Mouse (Mus musculus) regulatory T cell (primary cell): Measurements from ENCODE around the gene Clybl.

ENCODE experiments used
- in situ Hi-C: fragments of 300-600 bp; cut with MboI, MseI; formaldehyde crosslinking; loops from one replicate; pipeline ENCODE4 v1.15.1; 2025; ENCODE audit warnings: high pct_unique_total_duplicates

Clybl gene

GRCm38 (mm10) chr14:122246919-122247859 lies 65.7 kb downstream of the Clybl start:
- in situ Hi-C loops, result no loop called here

GRCm38 (mm10) chr14:122249123-122249522 lies 67.6 kb downstream of the Clybl start:
- in situ Hi-C loops, result no loop called here

DNA sequence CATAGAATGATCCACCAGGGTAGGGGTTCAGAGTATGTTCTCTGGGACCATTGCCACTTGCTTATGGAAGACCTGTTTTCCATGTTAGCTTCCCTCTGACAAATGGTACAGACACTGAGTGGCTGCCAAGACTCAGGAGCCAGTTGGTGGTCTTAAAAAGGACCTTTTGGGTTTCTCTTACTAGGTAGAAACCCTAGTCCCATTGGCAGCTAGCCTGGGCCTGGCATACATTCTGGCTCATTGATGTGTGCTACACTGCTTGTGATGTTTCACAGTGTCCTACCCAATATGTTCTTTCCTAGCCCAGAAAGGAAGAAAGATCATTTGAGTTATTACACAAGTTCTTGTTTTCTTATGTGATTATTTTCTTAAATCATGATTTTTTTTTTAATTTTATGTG lies 69.8 kb downstream of the Clybl start:
- in situ Hi-C loops, result no loop called here

GRCm38 (mm10) chr14:122255562-122256260 lies 74.2 kb downstream of the Clybl start:
- in situ Hi-C loops, result no loop called here

- in situ Hi-C loops, result no loop called here
Observed at GRCm38 (mm10) chr14:122256261-122256634, 74.7 kb downstream of the Clybl start.

- in situ Hi-C loops, result no loop called here
Observed at GRCm38 (mm10) chr14:122258297-122258696, 76.8 kb downstream of the Clybl start.

DNA sequence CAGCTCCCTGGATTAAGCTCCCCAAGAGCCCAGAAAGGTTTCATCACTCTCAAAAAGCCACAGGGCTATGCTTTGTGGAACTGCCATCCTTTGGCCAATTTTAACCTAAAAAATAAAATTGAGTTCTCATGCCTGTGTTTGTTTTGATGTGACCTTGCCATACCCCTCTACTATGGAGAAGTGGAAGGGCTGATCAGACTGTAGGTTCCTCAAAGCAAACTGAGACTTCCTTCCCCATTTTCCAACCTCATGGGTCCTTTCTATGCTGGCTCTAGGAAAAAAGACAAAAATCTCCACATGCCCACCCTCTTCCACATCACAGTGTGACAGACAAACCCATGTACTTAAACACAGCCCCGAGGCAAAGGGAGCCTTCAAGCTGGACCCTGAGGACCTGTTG lies 79.7 kb downstream of the Clybl start:
- in situ Hi-C loops, result no loop called here

DNA sequence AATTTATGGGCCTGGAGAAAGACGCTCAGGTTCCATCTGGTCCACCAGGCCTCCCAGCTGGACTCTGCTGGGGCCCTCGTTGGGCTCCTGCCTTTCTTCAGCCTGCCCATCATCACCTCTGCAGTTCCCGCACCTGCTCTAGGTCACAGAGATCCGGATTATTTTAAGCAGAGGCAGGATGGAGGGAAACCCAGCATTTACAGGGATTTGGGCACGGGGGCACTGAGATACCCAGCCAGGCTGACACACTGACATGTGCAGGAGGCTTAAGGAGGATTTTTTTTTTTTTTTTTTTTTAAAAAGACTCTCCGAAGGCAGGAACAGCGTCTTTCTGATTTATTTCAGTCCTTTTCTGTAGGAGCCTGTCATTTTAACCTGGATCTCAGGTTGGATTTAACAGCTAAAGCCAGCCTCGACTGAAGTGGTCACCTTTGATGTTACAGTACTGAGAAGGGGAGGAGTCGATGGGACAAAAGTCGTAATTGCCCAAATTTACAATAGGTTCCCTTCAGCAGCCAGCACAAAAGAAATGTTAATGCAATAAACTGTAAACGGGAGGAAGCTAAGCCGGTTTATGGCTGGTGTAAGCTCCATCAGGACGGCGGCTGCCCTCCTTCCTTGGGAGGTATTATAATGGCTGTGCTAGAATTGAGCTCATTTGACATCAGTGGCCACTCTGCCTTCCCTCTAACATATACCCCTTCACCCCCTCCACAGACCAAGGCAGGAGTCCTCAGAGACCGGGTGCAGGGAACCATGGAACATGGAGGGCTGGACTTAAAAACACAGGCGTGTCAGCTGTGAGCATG lies 81.6 kb downstream of the Clybl start:
- in situ Hi-C loops, result no loop called here

DNA sequence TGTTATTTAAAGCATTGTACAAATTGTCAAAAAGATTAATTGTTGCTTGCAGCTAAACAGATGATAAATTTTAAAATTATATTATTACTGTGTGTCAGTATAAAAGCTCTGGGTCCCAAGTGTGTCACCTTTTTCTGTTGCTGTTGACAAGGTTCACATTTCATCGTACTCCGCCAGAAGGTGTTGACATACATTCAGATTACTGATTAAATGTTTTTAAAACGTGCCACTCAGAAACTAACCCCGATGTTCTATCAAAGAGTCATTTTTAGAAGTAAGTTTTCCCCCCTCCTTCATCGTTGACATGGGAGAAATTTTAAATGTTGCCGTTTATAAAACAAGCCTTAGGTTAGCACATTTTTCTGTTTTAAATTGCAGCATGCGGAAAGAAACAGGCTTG lies 83.7 kb downstream of the Clybl start:
- in situ Hi-C loops, result no loop called here

- in situ Hi-C loops, result no loop called here
Observed at GRCm38 (mm10) chr14:122267590-122267989, 86.1 kb downstream of the Clybl start.

GRCm38 (mm10) chr14:122271104-122271746 lies 89.7 kb downstream of the Clybl start:
- in situ Hi-C loops, result no loop called here

GRCm38 (mm10) chr14:122277142-122277541 lies 95.6 kb downstream of the Clybl start:
- in situ Hi-C loops, result no loop called here

DNA sequence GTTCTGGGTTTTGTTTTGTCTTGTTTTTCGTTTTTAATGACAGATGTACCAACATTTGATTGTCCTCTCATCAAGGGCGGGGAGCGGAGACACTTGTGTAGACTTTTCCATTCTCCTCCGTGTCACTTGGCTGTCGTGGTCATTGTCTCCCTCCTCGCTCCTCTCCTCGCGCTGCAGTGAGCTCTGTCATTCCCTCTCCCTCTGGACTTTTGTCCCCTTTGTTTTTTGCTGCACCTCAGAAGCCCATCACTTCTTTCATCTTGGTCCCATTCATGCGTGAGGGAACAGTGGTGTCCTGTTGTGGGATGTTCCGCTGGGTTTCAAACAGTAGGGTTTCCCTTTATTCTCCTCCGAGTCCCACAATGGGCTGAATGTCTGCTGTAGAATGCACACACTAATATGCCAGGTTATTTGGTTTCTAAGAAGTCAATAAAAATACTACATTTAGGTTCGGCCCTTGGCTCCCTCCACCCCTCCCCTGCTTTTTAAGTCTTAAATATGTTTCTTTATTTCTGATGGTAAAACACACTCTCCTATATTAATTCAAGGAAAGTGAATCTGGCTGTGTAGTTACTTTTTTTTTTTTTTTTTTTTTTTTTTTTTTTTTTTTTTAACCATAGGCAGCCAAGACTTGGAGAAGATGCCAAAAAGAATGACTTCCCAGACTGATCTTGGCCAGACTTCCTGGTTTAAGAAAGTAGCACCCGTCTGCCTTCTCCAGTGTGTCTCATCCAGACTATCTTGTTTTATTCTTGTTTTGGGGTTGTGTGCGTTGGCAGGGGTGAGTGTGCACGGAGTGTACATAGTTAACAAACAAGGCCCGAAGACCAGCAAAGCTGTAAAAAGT lies 98.2 kb downstream of the Clybl start:
- in situ Hi-C loops, result no loop called here

- in situ Hi-C loops, result no loop called here
Observed at GRCm38 (mm10) chr14:122280309-122281071, 99.0 kb downstream of the Clybl start.

DNA sequence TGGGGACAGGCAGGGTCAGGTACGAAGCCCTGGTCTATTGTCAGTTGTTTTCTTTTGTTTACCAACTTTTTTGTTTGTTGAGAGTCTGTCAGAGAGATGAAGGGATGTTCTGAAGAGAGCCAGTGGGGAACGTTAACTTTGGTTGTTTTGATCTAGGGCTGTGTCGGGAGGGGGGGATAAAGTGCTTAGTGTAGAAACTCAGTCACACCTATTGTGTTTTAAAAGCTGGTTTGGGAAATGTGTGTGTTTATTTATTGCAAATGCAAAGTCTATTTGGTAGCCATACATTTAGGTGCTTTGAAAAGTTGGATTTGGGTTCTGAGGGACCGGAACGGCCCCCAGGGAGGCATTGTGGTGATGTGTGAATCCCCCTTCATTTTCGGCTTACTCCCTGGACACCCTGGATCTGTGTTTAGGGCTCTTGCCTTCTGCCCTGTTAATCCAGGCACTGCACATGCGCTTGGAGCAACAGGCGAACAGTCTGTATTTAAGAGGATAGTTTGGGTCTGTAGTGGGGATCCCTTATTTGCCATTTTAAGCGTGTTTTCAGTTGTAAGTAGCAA lies 99.6 kb downstream of the Clybl start:
- in situ Hi-C loops, result no loop called here

GRCm38 (mm10) chr14:122283959-122284358 lies 102.5 kb downstream of the Clybl start:
- in situ Hi-C loops, result no loop called here

DNA sequence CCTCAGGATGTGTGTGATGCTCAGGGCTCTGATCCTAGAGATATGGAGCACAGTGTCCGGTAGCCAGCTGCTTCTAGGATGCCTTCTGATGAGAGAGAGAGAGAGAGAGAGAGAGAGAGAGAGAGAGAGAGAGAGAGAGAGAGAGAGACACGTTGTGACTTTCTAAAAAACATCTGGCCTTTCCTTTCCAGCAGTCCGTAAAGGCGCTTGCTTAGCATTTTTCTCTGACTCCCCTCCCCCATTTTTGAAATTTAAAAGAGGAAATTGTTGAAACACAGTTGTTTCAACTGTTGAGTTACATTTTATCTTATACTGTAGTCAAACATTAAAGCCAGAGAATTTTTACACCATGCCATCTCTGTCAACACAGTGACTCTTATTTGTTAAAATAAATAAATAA lies 114.9 kb downstream of the Clybl start:
- in situ Hi-C loops, result no loop called here

- in situ Hi-C loops, result no loop called here
Observed at GRCm38 (mm10) chr14:122296864-122297263, 115.4 kb downstream of the Clybl start.

DNA sequence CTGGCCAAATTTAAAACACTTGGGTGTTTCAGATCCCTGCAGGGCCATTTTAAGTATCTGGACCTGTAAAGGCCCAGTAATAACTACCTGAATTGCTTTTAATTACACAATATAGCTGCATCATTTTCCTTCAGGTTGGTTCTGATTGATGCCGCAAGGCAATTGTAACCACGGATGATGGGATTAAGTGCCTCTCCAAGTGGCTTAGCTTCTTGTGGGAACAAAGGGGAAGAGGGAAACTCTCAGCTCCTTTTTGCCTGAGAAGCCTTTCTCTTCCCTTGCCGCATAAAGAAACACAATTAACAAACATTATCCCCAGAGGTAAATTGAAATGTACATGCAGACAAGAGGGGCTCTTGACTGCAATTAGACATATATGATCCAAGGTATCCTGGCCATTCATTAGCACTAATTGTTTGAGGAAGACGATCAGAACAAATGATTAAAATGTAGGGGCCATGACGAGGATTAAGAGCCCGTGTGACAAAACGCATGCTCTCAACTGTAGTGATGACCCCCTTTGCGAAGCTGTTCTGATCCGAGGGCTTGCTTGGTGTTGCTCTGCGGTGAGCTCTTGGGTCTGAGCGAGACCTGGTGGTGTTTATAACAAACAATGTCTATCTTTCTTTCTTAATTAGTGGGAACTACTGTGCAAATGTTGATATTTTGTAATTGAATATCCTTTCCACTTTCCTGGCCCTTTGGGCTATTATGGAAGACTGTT lies 116.0 kb downstream of the Clybl start:
- in situ Hi-C loops, result no loop called here
